Mouse (Mus musculus) c-Kit-positive CD71-negative TER-119-negative erythroid progenitor cells, embryonic 14.5 days (primary cell): ENCODE results near the gene Rab32.
"Not testable (repeated sequence)": the region's sequence is repeated elsewhere in the genome, so short reads cannot be mapped to it uniquely, and the experiment has no call there.

ENCODE experiments used
- DNase-seq: peaks from one replicate; pipeline ENCODE4 v3.0.0-alpha.2; 2013; ENCODE audit warnings: low read depth

Rab32 gene

GRCm38 (mm10) chr10:10557570-10558336 is at the start of gene Rab32:
Gene Rab32 (minus strand): TSS chr10:10558265.
- peak; percentile 97 for DNase-seq

DNA sequence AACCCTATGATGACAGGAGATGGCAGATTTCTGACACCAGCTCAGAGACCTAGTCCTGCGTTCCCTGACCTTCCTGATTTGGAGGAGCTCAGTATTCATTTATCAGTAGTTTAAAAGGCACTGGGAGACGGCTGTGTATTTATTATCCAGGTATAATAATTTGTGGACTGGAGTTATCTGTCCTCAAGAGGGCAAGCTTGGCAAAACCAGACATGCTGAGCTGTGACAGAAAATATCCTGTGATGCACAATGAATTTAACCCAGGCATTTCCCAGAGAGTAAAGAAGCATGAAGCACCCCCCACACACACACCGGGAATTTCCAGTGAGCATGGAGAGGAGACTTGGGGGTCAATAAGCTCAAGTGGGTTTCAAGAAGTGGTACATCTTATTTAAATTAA is 42.7 kb upstream of the Rab32 start:
- no peak for DNase-seq

DNA sequence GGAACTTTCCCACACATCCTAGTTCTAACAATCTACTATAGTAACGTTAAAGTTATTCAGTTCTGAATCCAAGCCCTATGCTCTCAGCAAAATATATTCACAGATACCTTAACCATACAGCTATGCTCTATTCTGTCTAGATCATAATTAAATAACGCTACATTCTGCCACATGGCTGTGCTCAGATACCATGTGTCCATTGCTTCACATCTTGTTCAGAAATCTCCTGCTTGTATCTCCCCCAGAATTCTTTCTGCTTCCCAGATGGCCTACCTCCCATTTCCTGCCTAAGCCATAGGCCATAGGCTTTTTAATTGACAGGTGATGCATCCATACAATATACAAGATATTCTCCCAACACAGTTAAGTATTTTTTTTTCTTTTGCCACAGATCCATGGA is 39.4 kb upstream of the Rab32 start:
- not testable (repeated sequence) for DNase-seq

DNA sequence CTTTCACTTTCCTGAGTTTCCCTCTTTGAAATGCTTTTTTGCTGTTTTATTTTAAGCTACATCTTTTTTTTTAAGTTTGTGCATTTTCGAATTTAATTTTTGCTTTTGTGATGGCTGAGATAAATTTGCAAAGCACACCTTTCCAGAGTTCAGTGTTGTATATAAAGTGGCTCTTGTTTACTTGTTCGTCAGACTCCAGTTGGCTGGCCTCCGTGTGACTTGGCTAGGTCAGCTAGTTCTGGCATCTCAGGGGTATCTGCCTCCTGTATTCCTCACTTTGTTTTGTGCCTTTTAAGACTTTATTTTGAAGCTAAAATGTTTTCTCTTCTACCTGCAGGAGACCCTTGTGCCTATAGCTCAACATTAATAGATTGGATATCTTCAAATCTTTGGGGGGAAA is 22.7 kb upstream of the Rab32 start:
- DNase-seq: no peak

GRCm38 (mm10) chr10:10579821-10580220 is 21.8 kb upstream of the Rab32 start:
- DNase-seq: no peak

DNA sequence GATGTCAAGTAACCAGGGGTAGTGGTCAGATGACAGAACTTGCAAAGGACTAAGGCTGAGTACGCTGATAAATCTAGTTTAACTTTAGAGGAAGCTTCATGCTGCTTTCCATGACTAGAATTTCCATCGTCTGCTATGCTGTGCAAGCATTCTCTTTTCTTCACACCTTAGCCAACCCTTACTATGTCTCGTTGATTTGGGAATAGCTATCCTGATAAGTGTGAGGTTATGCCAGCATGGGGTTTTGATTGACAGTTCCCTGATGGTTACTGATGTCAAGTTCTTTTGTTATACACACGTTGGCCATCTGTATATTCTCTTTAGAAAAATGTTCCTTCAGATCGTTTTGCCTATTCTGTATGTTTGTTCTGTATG is 259 bp upstream of the Rab32 start:
- DNase-seq: no peak

DNA sequence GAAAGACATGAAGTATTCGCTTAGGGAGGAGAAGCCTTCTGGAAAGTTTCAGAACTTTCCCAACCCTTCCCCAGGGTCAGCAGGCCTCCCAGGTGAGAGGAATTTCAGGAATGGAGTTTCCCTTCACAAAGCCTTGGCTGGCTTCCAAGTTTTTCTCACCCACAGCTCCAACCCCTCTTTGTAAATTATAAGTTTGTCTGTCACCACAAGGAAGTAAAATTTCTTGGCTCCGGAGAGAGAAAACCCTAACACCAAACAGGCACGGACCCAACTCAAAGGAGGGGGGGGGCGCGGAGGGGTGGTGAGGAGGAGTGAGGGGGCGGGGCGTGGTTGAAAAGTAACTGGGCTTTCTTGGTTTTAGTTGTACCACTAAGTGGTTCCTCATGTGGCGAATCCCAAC is 980 bp downstream of the Rab32 start:
- DNase-seq: no peak

- DNase-seq: no peak
These were observed 2.4 kb downstream of the Rab32 start for GRCm38 (mm10) chr10:10555676-10556075.

DNA sequence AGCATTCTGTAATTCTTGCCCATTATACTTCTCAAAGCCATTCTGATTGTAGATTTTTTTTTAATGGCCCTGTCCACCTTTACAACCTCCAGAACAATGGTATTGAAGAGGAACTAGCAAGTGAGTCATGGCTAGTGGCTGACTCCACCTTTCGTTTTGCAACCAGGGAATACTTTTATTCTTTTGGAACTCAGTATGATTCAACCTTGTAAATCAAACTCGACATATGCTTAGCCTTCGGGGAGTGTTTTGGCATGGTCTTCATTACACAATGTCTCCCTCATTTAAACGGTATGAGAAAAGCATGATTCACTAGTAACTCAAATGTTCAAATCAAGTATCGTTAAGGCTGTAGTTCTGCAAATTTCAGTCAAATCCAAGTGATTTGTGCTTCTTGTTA is 2.8 kb downstream of the Rab32 start:
- DNase-seq: no peak

GRCm38 (mm10) chr10:10550134-10550533 is 7.9 kb downstream of the Rab32 start:
- DNase-seq: no peak

GRCm38 (mm10) chr10:10546623-10547022 is 11.4 kb downstream of the Rab32 start:
- no peak for DNase-seq

DNA sequence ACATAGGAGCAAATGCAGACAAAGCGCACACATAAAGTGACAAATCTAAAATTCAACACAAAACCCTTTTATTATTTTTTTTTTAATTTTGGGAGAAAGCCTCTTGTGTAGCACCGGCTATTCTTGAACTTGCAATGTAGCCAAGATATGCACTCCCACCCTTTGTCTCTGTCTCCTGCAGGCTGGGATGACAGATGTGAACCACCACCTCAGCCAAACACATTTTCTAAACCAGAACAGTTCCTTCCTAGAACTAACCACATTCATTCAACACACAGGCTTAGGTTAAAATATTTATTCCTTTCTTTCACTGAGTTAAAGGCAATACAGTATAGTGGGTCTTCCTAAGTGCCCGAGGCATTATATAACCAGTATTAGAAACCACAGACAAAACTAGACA is 13.1 kb downstream of the Rab32 start:
- no peak for DNase-seq
